Mouse (Mus musculus): ENCODE data around the gene Emx1. TPM values are rescaled to one million over a fixed set of nuclear protein-coding genes. Genes with fewer than 3 reads are reported as not detected.

Emx1 gene
- total and polyA plus RNA-seq, 3 experiments: not detected

DNA sequence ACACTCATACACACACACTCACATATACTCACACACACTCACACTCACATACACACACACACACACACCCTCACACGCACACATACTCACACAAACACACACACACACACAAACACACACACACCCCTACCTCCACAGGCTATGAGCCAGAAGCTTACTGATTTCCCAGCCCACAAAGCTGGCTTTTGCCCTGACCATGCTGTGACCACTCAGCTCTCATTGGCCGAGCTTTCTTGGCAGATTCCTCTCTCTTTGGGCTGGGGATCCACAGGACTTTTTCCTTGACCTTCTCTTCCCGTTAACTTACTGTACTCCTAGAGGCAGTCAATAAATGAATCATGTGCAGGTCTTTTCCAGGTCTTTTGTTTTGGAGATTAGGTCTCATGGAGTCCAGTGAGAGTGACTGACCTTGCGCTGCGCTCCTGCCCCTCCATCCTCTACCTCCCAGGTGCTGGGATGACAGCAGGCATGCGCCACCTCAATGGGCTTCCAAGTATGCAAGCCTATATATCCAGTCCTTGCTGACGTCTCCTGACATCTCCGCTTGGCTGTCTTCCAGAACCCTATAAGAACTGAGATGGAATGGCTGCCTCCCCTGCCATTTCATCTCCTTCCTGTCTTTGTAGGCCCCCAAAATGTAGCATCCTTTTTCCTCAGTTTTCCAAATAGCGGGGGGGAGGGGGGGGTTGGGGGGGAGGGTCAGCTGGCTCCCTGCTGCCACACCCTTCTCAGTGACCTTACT is 22.2 kb downstream of the Emx1 start:
- TF ChIP-seq NELFE (IDR thresholded peaks at IDR 0.05; ENCODE audit: low read depth, low read length): no peak
- TF ChIP-seq NRF1 (IDR thresholded peaks at IDR 0.05; ENCODE audit: low read depth, low read length): no peak
- TF ChIP-seq EP300 (IDR thresholded peaks at IDR 0.05; ENCODE audit: low read length): no peak
- no peak for TF ChIP-seq MEF2A (IDR thresholded peaks at IDR 0.05; ENCODE audit: borderline replicate concordance, low read depth, low read length)
- TF ChIP-seq SIN3A (IDR thresholded peaks at IDR 0.05; ENCODE audit: low read length): no peak
- no peak for TF ChIP-seq UBTF (IDR thresholded peaks at IDR 0.05; ENCODE audit: low read depth, low read length)
- no peak for TF ChIP-seq HCFC1 (IDR thresholded peaks at IDR 0.05; ENCODE audit: low read depth, low read length)
- TF ChIP-seq USF2 (conservative IDR thresholded peaks at IDR 0.05; ENCODE audit: low read depth, low read length): no peak
- TF ChIP-seq ETS1 (conservative IDR thresholded peaks at IDR 0.05; ENCODE audit: low read depth, low read length): no peak
- TF ChIP-seq PAX5 (IDR thresholded peaks at IDR 0.05; ENCODE audit: low read length): no peak
- TF ChIP-seq MAZ (IDR thresholded peaks at IDR 0.05; ENCODE audit: low read depth, low read length): no peak
- dilution Hi-C loops (cut with MboI; ENCODE audit: extremely low pct_ligation_motif_present, extremely low pct_unique_long_range_greater_than_20kb, low sequenced_read_pairs): no loop called here
- Histone ChIP-seq H3K9me3 (replicated peaks; ENCODE audit: low read length) (no peaks in the 10 kb centered on the region), H3K9ac (ENCODE audit: insufficient read depth, low read depth) (no peak overlapping the region), H3K27ac (ENCODE audit: insufficient read depth, low read depth) (no peak overlapping the region), H3K4me2 (ENCODE audit: insufficient read depth, low read depth, poor library complexity, severe bottlenecking) (no peak overlapping the region), H3K36me3 (replicated peaks in 1 of 2; ENCODE audit: control insufficient read depth in 1 of 2, insufficient read depth in 1 of 2, low read length in 1 of 2) (no peaks in the 10 kb centered on the region), H3K79me2 (replicated peaks; ENCODE audit: control insufficient read depth, extremely low read depth, insufficient read depth, poor library complexity, severe bottlenecking) (no peaks in the 10 kb centered on the region), H3K4me3 (replicated peaks in 1 of 3; ENCODE audit: low read depth in 2 of 3, low read length in 2 of 3, poor library complexity in 1 of 3) (no peak overlapping the region), H3K27me3 (replicated peaks) (peaks cover 73% of the 10 kb centered on the region), H3K4me1 (ENCODE audit: control insufficient read depth in 1 of 2, insufficient read depth in 2 of 2) (no peaks in the 10 kb centered on the region)
- no peak for DNase-seq (ENCODE audit: extremely low read depth)
- in situ Hi-C loops (cut with MboI; ENCODE audit: low pct_ligation_motif_present, low pct_unique_long_range_greater_than_20kb, low sequenced_read_pairs): no loop called here

DNA sequence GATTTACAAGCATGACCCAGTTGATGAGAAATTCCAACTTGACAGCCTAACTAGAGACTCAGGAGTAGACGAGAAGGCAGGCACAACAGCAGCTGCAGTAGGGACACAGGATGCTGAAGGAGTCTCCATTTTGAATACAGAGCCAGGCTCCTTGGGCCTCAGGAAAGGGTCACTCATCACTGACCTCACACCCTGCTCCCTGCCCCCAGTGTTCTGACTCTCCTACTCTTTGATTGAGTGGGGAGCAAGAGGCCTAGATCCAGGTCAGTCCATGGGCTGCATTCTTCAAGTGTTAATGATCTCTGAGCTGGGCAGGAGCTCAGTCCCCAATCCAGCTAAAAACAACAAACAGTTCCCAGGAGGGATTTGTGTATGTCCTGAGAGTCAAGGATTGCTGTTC is 23.4 kb downstream of the Emx1 start:
- no peaks in the 10 kb centered on the region for H3K36me3 ChIP-seq (replicated peaks in 1 of 2; ENCODE audit: control insufficient read depth in 1 of 2, insufficient read depth in 1 of 2, low read length in 1 of 2)
- no peak for DNase-seq (ENCODE audit: extremely low read depth)
- dilution Hi-C loops (cut with MboI; ENCODE audit: extremely low pct_ligation_motif_present, extremely low pct_unique_long_range_greater_than_20kb, low sequenced_read_pairs) (no loop called here), in situ Hi-C loops (cut with MboI; ENCODE audit: low pct_ligation_motif_present, low pct_unique_long_range_greater_than_20kb, low sequenced_read_pairs) (no loop called here)
- H3K79me2 ChIP-seq (replicated peaks; ENCODE audit: control insufficient read depth, extremely low read depth, insufficient read depth, poor library complexity, severe bottlenecking): no peaks in the 10 kb centered on the region
- no peaks in the 10 kb centered on the region for H3K4me1 ChIP-seq (ENCODE audit: control insufficient read depth in 1 of 2, insufficient read depth in 2 of 2)
- no peak overlapping the region for H3K27ac ChIP-seq (ENCODE audit: insufficient read depth, low read depth)
- no peak for TF ChIP-seq NELFE (IDR thresholded peaks at IDR 0.05; ENCODE audit: low read depth, low read length)
- no peak for TF ChIP-seq IRF4 (IDR thresholded peaks at IDR 0.05; ENCODE audit: low read depth, low read length)
- TF ChIP-seq CTCF (conservative IDR thresholded peaks at IDR 0.05 in 1 of 2, IDR thresholded peaks at IDR 0.05 in 1 of 2; ENCODE audit: low read depth in 2 of 2, low read length in 2 of 2): no peak
- no peak for TF ChIP-seq USF2 (conservative IDR thresholded peaks at IDR 0.05; ENCODE audit: low read depth, low read length)
- no peak for TF ChIP-seq POLR2AphosphoS2 (IDR thresholded peaks at IDR 0.05; ENCODE audit: low read depth, low read length)
- peaks cover 60% of the 10 kb centered on the region for H3K27me3 ChIP-seq (replicated peaks)
- H3K4me3 ChIP-seq (replicated peaks in 1 of 3; ENCODE audit: low read depth in 2 of 3, low read length in 2 of 3, poor library complexity in 1 of 3): no peak overlapping the region
- H3K9ac ChIP-seq (ENCODE audit: insufficient read depth, low read depth): no peak overlapping the region
- H3K9me3 ChIP-seq (replicated peaks; ENCODE audit: low read length): no peaks in the 10 kb centered on the region
- no peak overlapping the region for H3K4me2 ChIP-seq (ENCODE audit: insufficient read depth, low read depth, poor library complexity, severe bottlenecking)
